Mouse (Mus musculus) ES-Bruce4 (cell line): ENCODE results near the gene Gm973.

Experiments
- CTCF ChIP-seq: IDR thresholded peaks from one replicate; pipeline ENCODE4 v1.8.1; 2011; ENCODE audit warnings: low read depth, low read length
- EP300 ChIP-seq: IDR thresholded peaks from 2 replicates; pipeline ENCODE4 v1.6.1; 2011; ENCODE audit warnings: low read depth, low read length; ENCODE audit not compliant: insufficient read depth
- POLR2A ChIP-seq: IDR thresholded peaks from one replicate; pipeline ENCODE4 v1.8.1; 2011; ENCODE audit warnings: low read length; ENCODE audit not compliant: insufficient read depth

DNA sequence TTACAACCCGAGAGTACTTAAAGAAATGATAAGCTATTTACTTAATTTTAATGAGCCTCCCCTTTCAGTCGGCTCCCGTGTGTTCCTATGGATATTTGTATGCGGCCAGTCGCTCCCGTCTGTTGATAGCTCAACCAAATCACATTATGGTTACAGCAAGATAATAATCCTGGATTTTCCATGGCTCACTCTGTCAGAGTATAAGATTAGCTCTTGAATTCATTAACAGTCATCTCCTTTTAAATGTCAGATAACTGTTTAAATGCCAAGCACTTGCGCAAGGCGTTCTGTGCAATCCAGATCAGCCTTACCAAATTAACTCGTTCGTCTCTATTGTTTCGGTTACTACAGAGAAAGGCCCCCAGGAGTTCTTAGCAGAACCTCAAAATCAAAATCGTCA lies 76.8 kb downstream of the Gm973 start:
- no peak for TF ChIP-seq CTCF
- TF ChIP-seq EP300, result no peak
- TF ChIP-seq POLR2A, result no peak
